Mouse (Mus musculus): ENCODE results near the gene Fbxo24. TPM values are rescaled to one million over a fixed set of nuclear protein-coding genes. Genes with fewer than 3 reads are reported as not detected.

Gene Fbxo24
- polyA plus RNA-seq, 1 experiment from 2014 or later = not detected

DNA sequence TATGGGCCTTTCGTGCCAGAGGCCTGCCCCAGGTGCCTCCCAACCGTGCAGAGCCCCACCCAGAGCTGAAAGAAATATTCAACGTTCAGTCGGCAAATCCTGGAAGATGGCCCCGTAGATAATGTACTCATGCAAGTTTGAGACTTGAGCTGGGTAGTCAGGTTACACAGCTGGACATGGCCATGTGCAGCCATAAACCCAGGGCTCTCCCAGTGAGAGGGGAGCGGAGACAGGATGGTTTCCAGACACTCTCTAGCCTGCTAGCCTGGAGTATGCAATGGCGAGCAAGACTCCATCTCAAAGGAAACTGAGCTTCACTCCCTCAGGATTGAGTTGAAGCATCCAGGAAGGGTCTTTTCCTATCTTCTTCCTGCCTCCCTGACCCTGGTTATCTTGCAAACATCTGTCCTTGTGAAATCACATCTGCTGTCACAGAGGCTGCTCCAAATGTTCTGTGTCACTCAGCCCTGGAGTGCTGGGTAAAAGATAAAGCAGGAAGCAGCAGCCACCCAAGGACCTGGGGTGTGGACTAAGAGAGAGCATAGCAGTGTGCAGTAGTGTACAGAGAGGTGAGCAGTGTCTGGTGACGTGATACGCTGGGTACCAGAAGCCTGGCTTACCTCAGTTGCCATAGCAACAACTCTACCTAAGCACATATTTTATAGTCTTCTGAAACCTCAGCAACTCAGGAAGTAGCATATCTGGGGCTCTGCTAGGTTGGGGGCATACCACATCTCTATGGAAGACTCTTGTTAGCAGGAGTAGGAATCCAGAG lies 19.2 kb upstream of the Fbxo24 start:
- no peak overlapping the region for H3K4me2 ChIP-seq
- H3K4me1 ChIP-seq (ENCODE audit: control insufficient read depth, insufficient read depth, low read length) = peaks cover 31% of the 10 kb centered on the region
- H3K36me3 ChIP-seq (ENCODE audit: control insufficient read depth, insufficient read depth, low read length) = peaks cover 4% of the 10 kb centered on the region; the same call in 1 of the 2 replicates
- H3K9me3 ChIP-seq (replicated peaks; ENCODE audit: control insufficient read depth, low read length) = no peaks in the 10 kb centered on the region
- H3K27me3 ChIP-seq (ENCODE audit: control insufficient read depth, insufficient read depth, low read length) = peaks cover 34% of the 10 kb centered on the region
- no peak overlapping the region for H3K27ac ChIP-seq (ENCODE audit: low read depth, low read length)
- no peak overlapping the region for H3K9ac ChIP-seq (ENCODE audit: low read depth, low read length)
- no peak for ATAC-seq (replicated peaks; ENCODE audit: insufficient number of reproducible peaks, low FRiP score, low TSS enrichment)
- H3K4me3 ChIP-seq (ENCODE audit: low read depth, low read length) = no peak overlapping the region
- WGBS (ENCODE audit: insufficient replicate concordance) = 50% methylated on average over 9 of the region's 9 CpGs

DNA sequence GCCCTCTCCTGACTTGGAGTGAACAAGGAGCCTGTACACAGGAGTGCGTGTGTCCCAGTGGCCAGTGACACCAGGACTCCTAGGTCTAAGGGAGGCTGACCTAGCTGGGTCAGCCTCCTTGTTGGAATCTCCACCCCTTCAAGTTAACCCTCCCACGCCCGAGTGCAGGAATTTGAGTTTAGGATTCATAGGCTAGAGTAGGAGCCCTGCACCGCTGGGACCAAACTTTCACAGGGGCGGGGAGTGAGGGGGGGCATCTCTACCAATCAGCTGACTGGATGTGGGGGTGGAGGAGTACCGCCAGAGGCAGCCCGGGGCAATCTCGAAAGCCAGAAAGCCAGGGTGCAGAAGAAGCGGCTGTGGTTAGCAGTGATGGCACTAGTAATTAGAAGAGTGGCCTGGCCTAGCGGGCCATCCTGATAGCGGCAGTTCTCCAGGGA lies 16.9 kb upstream of the Fbxo24 start, which contains the start of gene Irs3:
TSS of gene Irs3 (minus strand) at position 63 of the 440 bp plus-strand sequence.
- ATAC-seq (replicated peaks; ENCODE audit: insufficient number of reproducible peaks, low FRiP score, low TSS enrichment) = no peak
- Histone ChIP-seq H3K27me3 (ENCODE audit: control insufficient read depth, insufficient read depth, low read length) (peaks cover 35% of the 10 kb centered on the region), H3K4me3 (ENCODE audit: low read depth, low read length) (peak within 1 kb of the TSS; percentile 46), H3K9me3 (replicated peaks; ENCODE audit: control insufficient read depth, low read length) (no peaks in the 10 kb centered on the region), H3K4me1 (ENCODE audit: control insufficient read depth, insufficient read depth, low read length) (peaks cover 29% of the 10 kb centered on the region), H3K36me3 (ENCODE audit: control insufficient read depth, insufficient read depth, low read length) (peaks cover 6% of the 10 kb centered on the region), H3K4me2 (peak within 1 kb of the TSS; percentile 71), H3K9ac (ENCODE audit: low read depth, low read length) (peak within 1 kb of the TSS; percentile 40), H3K27ac (ENCODE audit: low read depth, low read length) (no peak within 1 kb of the TSS)
- 16% methylated on average over 11 of the region's 11 CpGs for WGBS (ENCODE audit: insufficient replicate concordance)

DNA sequence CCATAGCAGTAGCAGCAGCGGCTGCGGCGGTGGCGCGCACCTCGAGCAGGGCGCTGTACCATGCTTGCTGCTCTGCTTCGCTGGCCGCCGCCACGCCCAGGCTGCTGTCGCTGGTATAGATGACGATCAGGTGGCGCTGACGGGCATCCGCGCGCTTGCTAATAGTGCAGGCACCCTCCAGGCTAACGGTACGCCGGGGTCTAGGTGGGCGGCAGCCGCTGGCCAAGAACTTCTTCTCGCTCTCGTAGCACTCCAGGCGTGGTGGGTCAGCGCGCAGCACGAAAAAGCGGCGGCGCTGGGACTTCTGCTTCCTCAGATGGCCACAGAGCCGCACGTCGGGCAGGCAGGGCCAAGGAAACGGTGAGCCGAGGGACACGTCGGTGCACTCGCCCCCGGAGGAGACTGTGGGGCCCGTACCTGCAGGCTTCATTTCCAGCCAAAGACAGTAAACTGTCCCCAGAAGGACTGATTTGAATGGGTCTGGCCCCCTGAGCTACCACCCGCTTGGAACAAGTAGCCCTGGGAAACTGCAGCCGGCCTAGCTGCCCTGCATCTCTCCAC lies 16.4 kb upstream of the Fbxo24 start:
- H3K9ac ChIP-seq (ENCODE audit: low read depth, low read length) = peak overlapping the region; percentile 40
- ATAC-seq (replicated peaks; ENCODE audit: insufficient number of reproducible peaks, low FRiP score, low TSS enrichment) = no peak
- 3% methylated on average over 44 of the region's 44 CpGs for WGBS (ENCODE audit: insufficient replicate concordance)

DNA sequence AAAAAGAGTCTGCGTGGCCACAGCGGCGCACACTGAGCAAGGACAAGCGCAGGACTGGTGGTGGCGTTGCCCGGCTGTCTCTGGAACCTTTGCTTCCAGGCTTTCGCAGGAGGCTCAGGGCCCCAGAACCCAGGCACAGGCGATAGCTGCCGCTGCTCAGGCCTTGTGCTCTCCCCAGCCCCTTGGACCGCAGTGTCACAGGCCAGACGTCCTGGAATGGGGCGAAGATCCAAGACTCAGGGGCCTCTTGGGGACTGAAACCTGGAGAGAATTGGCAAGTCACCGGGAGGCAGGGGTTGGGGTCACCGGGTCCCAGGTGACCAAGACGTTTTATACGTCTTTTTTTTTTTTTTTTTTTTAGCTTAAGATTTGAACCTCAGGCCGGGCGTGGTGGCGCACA lies 15.7 kb upstream of the Fbxo24 start:
- Histone ChIP-seq H3K9me3 (replicated peaks; ENCODE audit: control insufficient read depth, low read length) (no peaks in the 10 kb centered on the region), H3K27ac (ENCODE audit: low read depth, low read length) (no peak overlapping the region), H3K4me1 (ENCODE audit: control insufficient read depth, insufficient read depth, low read length) (peaks cover 30% of the 10 kb centered on the region), H3K27me3 (ENCODE audit: control insufficient read depth, insufficient read depth, low read length) (peaks cover 35% of the 10 kb centered on the region), H3K9ac (ENCODE audit: low read depth, low read length) (no peak overlapping the region), H3K4me2 (peak overlapping the region; percentile 8; the same call in 1 of the 2 replicates), H3K4me3 (ENCODE audit: low read depth, low read length) (no peak overlapping the region), H3K36me3 (ENCODE audit: control insufficient read depth, insufficient read depth, low read length) (peaks cover 15% of the 10 kb centered on the region)
- no peak for ATAC-seq (replicated peaks; ENCODE audit: insufficient number of reproducible peaks, low FRiP score, low TSS enrichment)
- 36% methylated on average over 19 of the region's 19 CpGs for WGBS (ENCODE audit: insufficient replicate concordance)

More for the DNA sequence above, 16.4 kb upstream of the Fbxo24 start:
- Histone ChIP-seq H3K36me3 (ENCODE audit: control insufficient read depth, insufficient read depth, low read length) (peaks cover 9% of the 10 kb centered on the region), H3K4me3 (ENCODE audit: low read depth, low read length) (peak overlapping the region; percentile 46), H3K4me1 (ENCODE audit: control insufficient read depth, insufficient read depth, low read length) (peaks cover 33% of the 10 kb centered on the region), H3K27ac (ENCODE audit: low read depth, low read length) (no peak overlapping the region), H3K9me3 (replicated peaks; ENCODE audit: control insufficient read depth, low read length) (no peaks in the 10 kb centered on the region), H3K4me2 (peak overlapping the region; percentile 71), H3K27me3 (ENCODE audit: control insufficient read depth, insufficient read depth, low read length) (peaks cover 35% of the 10 kb centered on the region)

DNA sequence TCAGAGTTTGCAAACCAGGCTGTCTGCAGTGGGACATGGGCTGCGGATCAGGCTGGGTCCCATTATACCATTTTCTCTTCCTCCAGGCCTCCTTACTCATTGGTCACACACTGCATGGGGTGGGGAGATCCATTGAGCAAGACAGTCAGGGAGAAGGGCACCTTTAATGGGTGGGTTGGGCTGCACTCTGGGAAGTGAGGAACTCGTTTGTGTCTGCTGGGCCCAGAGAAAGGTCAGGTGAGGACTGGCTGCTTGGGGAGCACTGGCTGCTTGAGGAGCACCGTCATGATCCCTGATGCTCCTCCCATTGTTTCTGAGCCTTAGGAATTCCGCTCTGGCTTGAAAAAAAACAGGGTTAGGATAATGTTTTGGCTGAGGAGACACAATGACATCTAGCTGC lies 14.1 kb upstream of the Fbxo24 start:
- peaks cover 35% of the 10 kb centered on the region for H3K27me3 ChIP-seq (ENCODE audit: control insufficient read depth, insufficient read depth, low read length)
- no peak overlapping the region for H3K4me3 ChIP-seq (ENCODE audit: low read depth, low read length)
- peaks cover 26% of the 10 kb centered on the region for H3K36me3 ChIP-seq (ENCODE audit: control insufficient read depth, insufficient read depth, low read length)

DNA sequence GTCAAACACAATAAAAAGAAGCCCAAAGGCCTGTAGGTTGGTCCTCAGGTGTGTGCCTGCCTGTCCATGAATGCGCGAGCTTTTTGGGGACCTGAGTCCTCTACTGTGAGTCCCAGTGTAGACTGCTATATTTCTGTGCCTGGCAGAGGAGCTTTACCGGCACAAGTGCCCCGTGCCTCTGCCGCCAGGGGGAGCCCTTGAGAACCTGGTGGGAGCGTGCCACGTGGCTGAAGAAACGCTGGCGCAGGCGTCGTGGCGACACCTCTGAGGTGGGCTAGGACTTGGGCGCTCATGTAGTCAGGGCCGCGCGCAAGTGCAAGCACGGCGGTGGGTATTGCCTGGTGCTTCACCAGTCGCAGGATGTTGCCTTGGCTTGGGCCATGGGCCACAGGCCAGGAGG lies 12.3 kb upstream of the Fbxo24 start, which contains the start of gene Sap25:
TSS of gene Sap25 (plus strand) at position 281 of the 400 bp plus-strand sequence.
- H3K9ac ChIP-seq (ENCODE audit: low read depth, low read length) = no peak within 1 kb of the TSS
- H3K4me3 ChIP-seq (ENCODE audit: low read depth, low read length) = no peak within 1 kb of the TSS
- no peak within 1 kb of the TSS for H3K4me2 ChIP-seq
- peaks cover 31% of the 10 kb centered on the region for H3K27me3 ChIP-seq (ENCODE audit: control insufficient read depth, insufficient read depth, low read length)
- H3K36me3 ChIP-seq (ENCODE audit: control insufficient read depth, insufficient read depth, low read length) = peaks cover 34% of the 10 kb centered on the region
- 82% methylated on average over 19 of the region's 19 CpGs for WGBS (ENCODE audit: insufficient replicate concordance)
- ATAC-seq (replicated peaks; ENCODE audit: insufficient number of reproducible peaks, low FRiP score, low TSS enrichment) = no peak
- no peaks in the 10 kb centered on the region for H3K9me3 ChIP-seq (replicated peaks; ENCODE audit: control insufficient read depth, low read length)
- H3K4me1 ChIP-seq (ENCODE audit: control insufficient read depth, insufficient read depth, low read length) = peaks cover 17% of the 10 kb centered on the region
- no peak within 1 kb of the TSS for H3K27ac ChIP-seq (ENCODE audit: low read depth, low read length)

More for the DNA sequence above, 14.1 kb upstream of the Fbxo24 start:
- Histone ChIP-seq H3K9me3 (replicated peaks; ENCODE audit: control insufficient read depth, low read length) (no peaks in the 10 kb centered on the region), H3K4me1 (ENCODE audit: control insufficient read depth, insufficient read depth, low read length) (peaks cover 19% of the 10 kb centered on the region), H3K27ac (ENCODE audit: low read depth, low read length) (no peak overlapping the region), H3K4me2 (no peak overlapping the region), H3K9ac (ENCODE audit: low read depth, low read length) (0 out of 2 replicates have a peak overlapping the region, but pooled peaks have one; percentile 10)
- 54% methylated on average over 4 of the region's 4 CpGs for WGBS (ENCODE audit: insufficient replicate concordance)
- ATAC-seq (replicated peaks; ENCODE audit: insufficient number of reproducible peaks, low FRiP score, low TSS enrichment) = no peak

DNA sequence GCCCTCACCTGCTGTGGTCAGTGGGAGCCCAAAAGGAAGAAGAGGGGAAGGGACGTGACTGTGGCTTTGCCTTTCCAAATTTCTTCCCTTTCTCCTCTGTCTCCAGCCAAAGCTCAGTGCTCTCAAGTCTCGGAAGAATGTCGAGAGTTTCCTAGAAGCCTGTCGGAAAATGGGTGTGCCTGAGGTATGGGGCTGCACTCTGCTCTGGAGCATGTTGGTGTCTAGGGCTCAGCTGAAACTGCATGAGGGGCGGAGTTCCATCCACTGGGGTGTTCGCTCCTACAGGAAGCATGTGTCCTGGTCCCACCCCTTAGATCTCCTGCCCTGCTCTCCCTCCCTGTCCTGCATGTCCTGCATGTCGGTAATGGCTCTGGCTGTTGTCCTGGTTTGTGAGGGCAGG lies 10.7 kb upstream of the Fbxo24 start:
- H3K4me3 ChIP-seq (ENCODE audit: low read depth, low read length) = no peak overlapping the region
- WGBS (ENCODE audit: insufficient replicate concordance) = 64% methylated on average over 7 of the region's 7 CpGs
- H3K36me3 ChIP-seq (ENCODE audit: control insufficient read depth, insufficient read depth, low read length) = peaks cover 40% of the 10 kb centered on the region

DNA sequence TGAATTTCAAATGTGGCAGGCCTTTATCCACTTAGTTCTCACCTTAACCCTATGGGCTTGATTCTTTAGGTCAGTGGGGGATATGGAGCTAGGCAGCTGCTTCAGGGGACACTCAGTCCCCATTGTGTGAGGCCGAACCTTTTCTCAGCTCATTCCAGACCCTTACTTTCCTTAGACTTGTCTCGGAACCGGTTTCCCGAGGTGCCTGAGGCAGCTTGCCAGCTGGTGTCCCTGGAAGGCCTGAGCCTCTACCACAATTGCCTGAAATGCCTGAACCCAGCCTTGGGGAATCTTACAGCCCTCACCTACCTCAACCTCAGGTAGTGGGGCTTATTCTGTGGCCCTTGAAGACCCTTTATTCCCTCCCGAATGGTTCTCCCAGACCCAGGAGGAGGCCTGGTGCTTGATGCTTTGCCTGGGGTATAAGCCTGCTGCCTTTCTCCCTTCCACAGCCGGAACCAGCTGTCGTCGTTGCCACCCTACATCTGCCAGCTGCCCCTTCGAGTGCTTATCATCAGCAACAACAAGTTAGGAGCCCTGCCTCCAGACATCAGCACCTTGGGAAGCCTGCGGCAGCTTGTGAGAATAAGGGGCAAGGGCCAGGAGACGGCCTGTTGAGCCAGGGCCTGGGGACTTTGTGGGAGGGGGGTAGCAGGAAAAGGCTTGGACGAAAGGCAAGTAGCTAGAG lies 4.7 kb upstream of the Fbxo24 start:
- H3K9ac ChIP-seq (ENCODE audit: low read depth, low read length) = no peak overlapping the region
- WGBS (ENCODE audit: insufficient replicate concordance) = 67% methylated on average over 12 of the region's 12 CpGs
- H3K4me1 ChIP-seq (ENCODE audit: control insufficient read depth, insufficient read depth, low read length) = peaks cover 21% of the 10 kb centered on the region
- no peak overlapping the region for H3K4me2 ChIP-seq
- H3K9me3 ChIP-seq (replicated peaks; ENCODE audit: control insufficient read depth, low read length) = no peaks in the 10 kb centered on the region
- ATAC-seq (replicated peaks; ENCODE audit: insufficient number of reproducible peaks, low FRiP score, low TSS enrichment) = no peak
- no peaks in the 10 kb centered on the region for H3K27me3 ChIP-seq (ENCODE audit: control insufficient read depth, insufficient read depth, low read length)
- H3K27ac ChIP-seq (ENCODE audit: low read depth, low read length) = no peak overlapping the region
- no peak overlapping the region for H3K4me3 ChIP-seq (ENCODE audit: low read depth, low read length)
- peaks cover 26% of the 10 kb centered on the region for H3K36me3 ChIP-seq (ENCODE audit: control insufficient read depth, insufficient read depth, low read length)

More for the DNA sequence above, 10.7 kb upstream of the Fbxo24 start:
- peaks cover 10% of the 10 kb centered on the region for H3K4me1 ChIP-seq (ENCODE audit: control insufficient read depth, insufficient read depth, low read length)
- no peak overlapping the region for H3K9ac ChIP-seq (ENCODE audit: low read depth, low read length)
- no peak overlapping the region for H3K27ac ChIP-seq (ENCODE audit: low read depth, low read length)
- H3K4me2 ChIP-seq = no peak overlapping the region
- ATAC-seq (replicated peaks; ENCODE audit: insufficient number of reproducible peaks, low FRiP score, low TSS enrichment) = no peak
- H3K9me3 ChIP-seq (replicated peaks; ENCODE audit: control insufficient read depth, low read length) = no peaks in the 10 kb centered on the region
- H3K27me3 ChIP-seq (ENCODE audit: control insufficient read depth, insufficient read depth, low read length) = peaks cover 15% of the 10 kb centered on the region
